Mouse (Mus musculus) lung, postnatal 0 days (tissue): ENCODE measurements around the gene Lep.

Experiments used
- CTCF ChIP-seq: IDR thresholded peaks from 2 replicates; pipeline ENCODE4 v1.5.1; 2016; ENCODE audit warnings: antibody characterized with exemption, mild to moderate bottlenecking
- EP300 ChIP-seq: IDR thresholded peaks from 2 replicates; pipeline ENCODE4 v1.6.1; 2016; ENCODE audit warnings: antibody characterized with exemption, mild to moderate bottlenecking, control low read depth

DNA sequence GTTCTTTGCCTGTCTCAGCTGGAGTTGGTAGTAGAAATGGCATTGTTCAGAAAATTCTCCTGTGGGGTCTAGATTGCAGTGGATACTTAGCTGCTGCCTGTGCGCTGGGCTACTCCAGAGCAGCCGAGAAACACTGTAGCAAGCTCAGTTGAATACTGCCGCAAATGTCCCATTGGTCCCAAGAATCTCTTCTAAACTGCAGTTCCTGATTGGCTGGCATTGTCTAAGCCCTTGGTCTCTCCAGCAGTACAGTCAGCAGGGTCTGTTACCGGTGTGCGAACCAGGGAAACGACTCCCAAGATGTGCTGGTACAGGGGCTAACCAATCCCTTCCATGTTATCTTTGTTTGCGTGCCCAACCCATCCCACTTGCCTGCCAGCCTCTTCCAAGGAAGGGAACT, 32.2 kb downstream of the Lep start:
- TF ChIP-seq CTCF (no peak), EP300 (no peak)
